Mouse (Mus musculus) lung, postnatal 0 days (tissue): ENCODE measurements around the gene Casc4.

Source experiments
- CTCF ChIP-seq: IDR thresholded peaks from 2 replicates; pipeline ENCODE4 v1.5.1; 2016; ENCODE audit warnings: antibody characterized with exemption, mild to moderate bottlenecking
- EP300 ChIP-seq: IDR thresholded peaks from 2 replicates; pipeline ENCODE4 v1.6.1; 2016; ENCODE audit warnings: antibody characterized with exemption, mild to moderate bottlenecking, control low read depth

GRCm38 (mm10) chr2:121852045-121852444 is 14.7 kb upstream of the Casc4 start:
- TF ChIP-seq CTCF (no peak), EP300 (no peak)
